Mouse (Mus musculus): ENCODE data around the gene AI837181. TPM values are rescaled to one million over a fixed set of nuclear protein-coding genes. Genes with fewer than 3 reads are reported as not detected.

AI837181 gene
- polyA plus RNA-seq, 1 experiment from 2014 or later, result 33.1 TPM

Other genes with a start within 250 kb of the AI837181 start
- 24.8 and 26.1 TPM in 2 replicates for gene Pacs1, start 152.0 kb upstream of the AI837181 start, polyA plus RNA-seq (2014; fragmentation: Nextera tagmentation; extraction: Ambion mirVana)
- gene Sf3b2, start 129.7 kb upstream of the AI837181 start, polyA plus RNA-seq (2014; fragmentation: Nextera tagmentation; extraction: Ambion mirVana), result 377 and 399 TPM in 2 replicates
- gene Gal3st3, start 126.8 kb upstream of the AI837181 start, polyA plus RNA-seq (2014; fragmentation: Nextera tagmentation; extraction: Ambion mirVana), result 15.6 TPM in 2 replicates
- gene Catsper1, start 89.4 kb upstream of the AI837181 start, polyA plus RNA-seq (2014; fragmentation: Nextera tagmentation; extraction: Ambion mirVana), result not detected in 2 replicates
- 1.0 and 2.1 TPM in 2 replicates for gene Cst6, start 75.6 kb upstream of the AI837181 start, polyA plus RNA-seq (2014; fragmentation: Nextera tagmentation; extraction: Ambion mirVana)
- 68.1 and 73.9 TPM in 2 replicates for gene Eif1ad, start 58.4 kb upstream of the AI837181 start, polyA plus RNA-seq (2014; fragmentation: Nextera tagmentation; extraction: Ambion mirVana)
- gene Banf1, start 58.0 kb upstream of the AI837181 start, polyA plus RNA-seq (2014; fragmentation: Nextera tagmentation; extraction: Ambion mirVana), result 477 and 512 TPM in 2 replicates
- gene Sart1, start 36.4 kb upstream of the AI837181 start, polyA plus RNA-seq (2014; fragmentation: Nextera tagmentation; extraction: Ambion mirVana), result 74.0 and 81.0 TPM in 2 replicates
- not detected in 2 replicates for gene Tsga10ip, start 22.6 kb upstream of the AI837181 start, polyA plus RNA-seq (2014; fragmentation: Nextera tagmentation; extraction: Ambion mirVana)
- gene Drap1, start 165 bp upstream of the AI837181 start, polyA plus RNA-seq (2014; fragmentation: Nextera tagmentation; extraction: Ambion mirVana), result 187 and 204 TPM in 2 replicates
- gene Fosl1, start 22.4 kb downstream of the AI837181 start, polyA plus RNA-seq (2014; fragmentation: Nextera tagmentation; extraction: Ambion mirVana), result not detected in 2 replicates
- 6.9 and 7.8 TPM in 2 replicates for gene Ccdc85b, start 32.8 kb downstream of the AI837181 start, polyA plus RNA-seq (2014; fragmentation: Nextera tagmentation; extraction: Ambion mirVana)
- 98.3 and 103 TPM in 2 replicates for gene Fibp, start 35.5 kb downstream of the AI837181 start, polyA plus RNA-seq (2014; fragmentation: Nextera tagmentation; extraction: Ambion mirVana)
- gene Ctsw, start 43.4 kb downstream of the AI837181 start, polyA plus RNA-seq (2014; fragmentation: Nextera tagmentation; extraction: Ambion mirVana), result 2.4 and 3.0 TPM in 2 replicates
- 52.7 and 54.7 TPM in 2 replicates for gene Efemp2, start 48.8 kb downstream of the AI837181 start, polyA plus RNA-seq (2014; fragmentation: Nextera tagmentation; extraction: Ambion mirVana)
- gene Mus81, start 63.3 kb downstream of the AI837181 start, polyA plus RNA-seq (2014; fragmentation: Nextera tagmentation; extraction: Ambion mirVana), result 38.4 TPM in 2 replicates
- 3,750 and 3,786 TPM in 2 replicates for gene Cfl1, start 65.3 kb downstream of the AI837181 start, polyA plus RNA-seq (2014; fragmentation: Nextera tagmentation; extraction: Ambion mirVana)
- not detected in 2 replicates for gene 1700020D05Rik, start 78.6 kb downstream of the AI837181 start, polyA plus RNA-seq (2014; fragmentation: Nextera tagmentation; extraction: Ambion mirVana)
- 17.9 and 20.3 TPM in 2 replicates for gene Snx32, start 85.4 kb downstream of the AI837181 start, polyA plus RNA-seq (2014; fragmentation: Nextera tagmentation; extraction: Ambion mirVana)
- 0.18 TPM in 1 of 2 replicates, not detected in the other for gene Ovol1, start 135.5 kb downstream of the AI837181 start, polyA plus RNA-seq (2014; fragmentation: Nextera tagmentation; extraction: Ambion mirVana)
- gene Ap5b1, start 142.9 kb downstream of the AI837181 start, polyA plus RNA-seq (2014; fragmentation: Nextera tagmentation; extraction: Ambion mirVana), result 1.0 and 1.5 TPM in 2 replicates
- gene Rnaseh2c, start 176.7 kb downstream of the AI837181 start, polyA plus RNA-seq (2014; fragmentation: Nextera tagmentation; extraction: Ambion mirVana), result 157 and 173 TPM in 2 replicates
- 36.9 and 40.0 TPM in 2 replicates for gene Kat5, start 185.1 kb downstream of the AI837181 start, polyA plus RNA-seq (2014; fragmentation: Nextera tagmentation; extraction: Ambion mirVana)
- gene Rela, start 212.3 kb downstream of the AI837181 start, polyA plus RNA-seq (2014; fragmentation: Nextera tagmentation; extraction: Ambion mirVana), result 24.6 and 29.9 TPM in 2 replicates
- gene Sipa1, start 238.6 kb downstream of the AI837181 start, polyA plus RNA-seq (2014; fragmentation: Nextera tagmentation; extraction: Ambion mirVana), result 8.8 and 10.9 TPM in 2 replicates